Mouse (Mus musculus) embryo, embryonic 10 days (tissue): Measurements from ENCODE around the gene Bpifa6.
A peak's percentile ranks its signal among the peaks of the same experiment; 100 is the strongest.

Source experiments
- DNase-seq: peaks from one replicate; pipeline ENCODE4 v3.0.0-alpha.2; 2015; ENCODE audit warnings: low spot score

Bpifa6 gene

DNA sequence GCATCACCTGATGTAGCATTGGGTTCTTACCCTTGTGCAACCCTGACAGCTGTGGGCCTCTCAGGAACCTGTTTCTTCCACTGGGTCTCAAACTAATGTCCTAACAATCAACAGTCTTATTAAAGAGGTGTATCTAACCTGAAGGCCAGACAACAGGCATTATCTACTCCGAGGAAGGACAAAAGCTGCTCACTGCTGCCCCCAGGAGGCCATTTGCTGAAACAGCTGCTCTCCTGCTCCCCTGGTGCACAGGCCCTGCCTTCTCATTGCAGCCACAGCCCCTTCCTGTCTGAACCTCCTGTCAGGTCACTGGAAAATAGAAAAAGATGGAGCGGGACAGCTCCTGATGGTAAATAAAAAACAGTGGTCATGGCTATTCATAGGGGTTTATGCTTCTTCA, 64.2 kb downstream of the Bpifa6 start:
- DNase-seq = peak; percentile 28

DNA sequence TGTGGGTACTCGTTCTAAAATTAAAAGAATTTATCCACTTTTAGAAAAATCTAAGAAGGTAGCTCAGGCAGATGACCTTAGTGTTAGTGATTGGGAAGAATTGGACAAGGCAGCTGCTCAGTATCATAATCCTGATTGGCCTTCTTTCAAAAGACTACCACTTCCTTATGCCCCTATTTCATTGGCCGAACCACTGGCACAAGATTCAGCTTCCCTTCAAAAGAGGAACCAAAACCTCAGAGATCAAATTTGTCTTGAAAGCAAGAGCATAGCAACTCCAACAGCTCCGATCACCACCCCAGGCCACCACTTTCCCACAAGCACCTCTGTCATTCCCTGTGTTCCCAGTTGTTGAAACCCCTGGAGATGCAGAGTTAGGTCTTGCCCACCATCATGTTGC, 70.0 kb downstream of the Bpifa6 start:
- no peak for DNase-seq
